Mouse (Mus musculus) midbrain, embryonic 14.5 days (tissue): ENCODE results near the gene Nck1. TPM values are rescaled to one million over a fixed set of nuclear protein-coding genes. Genes with fewer than 3 reads are reported as not detected.

Source experiments
- ATAC-seq: fragments of 200-750 bp; cut with Nextera tagmentation; 2 replicates; pipeline ENCODE4 v1.8.0; 2017; ENCODE audit warnings: moderate number of reproducible peaks, moderate library complexity; ENCODE audit not compliant: low FRiP score, low TSS enrichment
- DNase-seq: peaks from one replicate; pipeline ENCODE4 v3.0.0-alpha.2; 2015
- H3K27ac ChIP-seq: fragments of 300-500 bp; sonication (generic); replicated peaks from 2 replicates; pipeline ENCODE4 v1.5.1; 2014; ENCODE audit warnings: mild to moderate bottlenecking, low read depth, low read length, moderate library complexity
- H3K27me3 ChIP-seq: fragments of 300-500 bp; sonication (generic); 2 replicates; pipeline ENCODE4 v1.6.1; 2014; ENCODE audit warnings: low read length, control low read depth, mixed read lengths; ENCODE audit not compliant: control insufficient read depth, insufficient read depth
- H3K36me3 ChIP-seq: fragments of 300-500 bp; sonication (generic); 2 replicates; pipeline ENCODE4 v1.6.1; 2014; ENCODE audit warnings: low read length, control low read depth; ENCODE audit not compliant: control insufficient read depth, insufficient read depth
- H3K4me1 ChIP-seq: fragments of 300-500 bp; sonication (generic); 2 replicates; pipeline ENCODE4 v1.6.1; 2014; ENCODE audit warnings: mild to moderate bottlenecking, antibody characterized with exemption, low read length, control low read depth; ENCODE audit not compliant: control insufficient read depth, insufficient read depth
- H3K4me2 ChIP-seq: fragments of 300-500 bp; sonication (generic); 2 replicates; pipeline ENCODE4 v1.6.1; 2014; ENCODE audit warnings: mild to moderate bottlenecking, low read length, moderate library complexity
- H3K4me3 ChIP-seq: fragments of 300-500 bp; sonication (generic); replicated peaks from 2 replicates; pipeline ENCODE4 v1.5.1; 2014; ENCODE audit warnings: low read depth, low read length
- H3K9ac ChIP-seq: fragments of 300-500 bp; sonication (generic); replicated peaks from 2 replicates; pipeline ENCODE4 v1.6.1; 2014; ENCODE audit warnings: mild to moderate bottlenecking, low read length, moderate library complexity
- H3K9me3 ChIP-seq: fragments of 300-500 bp; sonication (generic); 2 replicates; pipeline ENCODE4 v1.6.1; 2016; ENCODE audit warnings: low read length, control low read depth, mixed read lengths; ENCODE audit not compliant: control insufficient read depth
- WGBS: fragments of 180-500 bp; shearing (Covaris S2); extraction: QIAGEN DNeasy Blood & Tissue Kit; methylation state at CpG from one replicate; pipeline ENCODE4 v1.1.7; 2014; 5-methylcytosine and 5-hydroxymethylcytosine counted together
- polyA plus RNA-seq: library from polyadenylated mRNA; unstranded; fragments of >200 nt; fragmentation: Nextera tagmentation; extraction: Ambion mirVana; gene quantifications from 2 replicates; pipeline ENCODE4 v1.2.1, GENCODE M21; 2014

The Nck1 gene
- polyA plus RNA-seq, 1 experiment from 2014 or later, result 69.3 TPM

DNA sequence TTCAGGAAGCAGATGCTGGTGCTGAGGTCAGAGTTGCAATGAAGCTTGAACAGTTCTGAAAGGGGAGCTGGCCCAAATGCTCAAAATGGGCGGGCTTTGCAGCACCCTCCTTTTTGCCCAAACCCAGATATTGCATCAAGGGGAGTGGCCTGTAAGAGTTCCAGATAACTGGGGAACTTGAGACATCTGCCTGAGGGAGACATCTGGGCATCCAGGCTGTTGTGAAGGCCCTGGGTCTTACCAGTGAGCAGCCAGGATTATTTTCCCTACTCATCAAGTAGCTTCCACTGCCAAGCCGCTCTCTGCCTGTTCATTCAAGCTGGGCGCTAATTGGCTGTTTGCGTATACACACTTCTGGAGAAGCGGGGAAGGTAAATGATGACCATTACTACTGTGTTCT lies 59.5 kb downstream of the Nck1 start, which contains the start of gene Il20rb:
Il20rb (minus strand) TSS at position 358 of the 400 bp plus-strand sequence.
- no peaks in the 10 kb centered on the region for H3K9me3 ChIP-seq
- no peaks in the 10 kb centered on the region for H3K27me3 ChIP-seq
- peaks cover 2% of the 10 kb centered on the region; the same call in 1 of the 2 replicates for H3K36me3 ChIP-seq
- no peaks in the 10 kb centered on the region for H3K4me1 ChIP-seq
- no peak within 1 kb of the TSS for H3K9ac ChIP-seq
- H3K4me2 ChIP-seq, result no peak within 1 kb of the TSS
- no peak for ATAC-seq
- WGBS, result 92% methylated on average over 5 of the region's 5 CpGs
- no peak within 1 kb of the TSS for H3K27ac ChIP-seq
- H3K4me3 ChIP-seq, result no peak within 1 kb of the TSS
- DNase-seq, result no peak

DNA sequence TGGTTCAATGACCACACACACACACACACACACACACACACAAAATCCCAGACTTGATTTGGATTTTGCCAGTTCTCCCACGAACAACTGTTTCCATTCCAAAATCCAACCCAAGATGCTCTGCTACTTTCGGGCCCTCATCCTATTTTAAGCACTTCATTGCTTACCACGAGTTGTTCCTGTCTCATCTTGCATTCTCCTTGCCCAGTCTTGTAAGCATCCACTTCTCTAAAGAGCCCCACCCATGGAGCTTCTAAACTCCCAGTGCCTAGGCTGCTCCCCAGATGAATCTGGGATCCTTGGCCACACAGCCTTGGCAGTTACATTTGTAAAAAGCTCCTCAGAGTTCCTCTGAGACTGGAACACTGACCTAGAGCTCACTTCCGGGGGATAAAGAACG lies 62.6 kb downstream of the Nck1 start:
- no peak overlapping the region for H3K4me3 ChIP-seq
- 96% methylated on average over 5 of the region's 5 CpGs for WGBS
- H3K27ac ChIP-seq, result no peak overlapping the region
- no peak overlapping the region for H3K4me2 ChIP-seq
- DNase-seq (no peak), ATAC-seq (no peak)
- H3K27me3 ChIP-seq, result no peaks in the 10 kb centered on the region
- H3K9ac ChIP-seq, result no peak overlapping the region
- no peaks in the 10 kb centered on the region; the same call in 1 of the 2 replicates for H3K36me3 ChIP-seq
- no peaks in the 10 kb centered on the region for H3K4me1 ChIP-seq
- no peaks in the 10 kb centered on the region for H3K9me3 ChIP-seq

GRCm38 (mm10) chr9:100481626-100482025 lies 64.3 kb downstream of the Nck1 start:
- Histone ChIP-seq H3K27ac (no peak overlapping the region), H3K9me3 (peaks cover 6% of the 10 kb centered on the region; the same call in 1 of the 2 replicates), H3K4me1 (no peaks in the 10 kb centered on the region), H3K9ac (no peak overlapping the region), H3K4me3 (no peak overlapping the region), H3K27me3 (no peaks in the 10 kb centered on the region), H3K36me3 (no peaks in the 10 kb centered on the region; the same call in 1 of the 2 replicates), H3K4me2 (no peak overlapping the region)
- WGBS, result 66% methylated on average over 6 of the region's 6 CpGs
- no peak for DNase-seq
- no peak for ATAC-seq

GRCm38 (mm10) chr9:100474056-100474455 lies 71.9 kb downstream of the Nck1 start:
- Histone ChIP-seq H3K4me3 (no peak overlapping the region), H3K9ac (no peak overlapping the region), H3K4me1 (no peaks in the 10 kb centered on the region), H3K9me3 (peaks cover 8% of the 10 kb centered on the region; the same call in 1 of the 2 replicates), H3K27ac (no peak overlapping the region), H3K4me2 (no peak overlapping the region), H3K27me3 (no peaks in the 10 kb centered on the region), H3K36me3 (0 out of 2 replicates have a peak, but pooled peaks cover 4% of the 10 kb centered on the region)
- no peak for DNase-seq
- WGBS, result 88% methylated on average over 1 of the region's 1 CpGs
- ATAC-seq, result no peak

DNA sequence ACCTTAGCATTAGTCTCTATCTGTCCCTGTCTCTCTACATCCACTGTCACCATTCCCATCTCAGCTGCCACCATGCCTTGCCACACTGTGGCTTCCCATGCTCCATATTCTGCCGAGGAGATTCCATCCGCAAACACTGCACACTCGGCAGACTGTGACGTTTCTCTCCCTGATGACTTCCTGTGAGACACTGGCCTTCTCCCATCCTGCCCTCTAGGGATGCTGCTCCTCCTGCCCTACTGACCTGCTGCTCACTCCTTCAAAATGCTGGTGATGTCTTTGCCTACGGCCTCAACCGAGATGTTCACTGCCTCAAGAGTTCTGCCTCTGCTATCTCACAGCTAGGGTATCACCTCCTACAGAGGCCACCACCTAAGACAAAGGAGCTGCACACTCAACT lies 72.6 kb downstream of the Nck1 start:
- H3K4me3 ChIP-seq, result no peak overlapping the region
- no peak overlapping the region for H3K27ac ChIP-seq
- DNase-seq (no peak), ATAC-seq (no peak)
- H3K27me3 ChIP-seq, result no peaks in the 10 kb centered on the region
- H3K36me3 ChIP-seq, result 0 out of 2 replicates have a peak, but pooled peaks cover 4% of the 10 kb centered on the region
- H3K4me1 ChIP-seq, result no peaks in the 10 kb centered on the region
- H3K4me2 ChIP-seq, result no peak overlapping the region
- H3K9me3 ChIP-seq, result peaks cover 8% of the 10 kb centered on the region; the same call in 1 of the 2 replicates
- H3K9ac ChIP-seq, result no peak overlapping the region
- WGBS, result 89% methylated on average over 6 of the region's 6 CpGs

- H3K36me3 ChIP-seq, result 0 out of 2 replicates have a peak, but pooled peaks cover 4% of the 10 kb centered on the region
- no peak for ATAC-seq
- no peak overlapping the region for H3K27ac ChIP-seq
- no peaks in the 10 kb centered on the region for H3K27me3 ChIP-seq
- WGBS, result 94% methylated on average over 8 of the region's 8 CpGs
- no peak for DNase-seq
- no peak overlapping the region for H3K4me2 ChIP-seq
- no peak overlapping the region for H3K4me3 ChIP-seq
- no peak overlapping the region for H3K9ac ChIP-seq
- no peaks in the 10 kb centered on the region for H3K4me1 ChIP-seq
- peaks cover 8% of the 10 kb centered on the region; the same call in 1 of the 2 replicates for H3K9me3 ChIP-seq
Measured at GRCm38 (mm10) chr9:100472931-100473330, 73.0 kb downstream of the Nck1 start.

- DNase-seq (no peak), ATAC-seq (no peak)
- Histone ChIP-seq H3K9ac (no peak overlapping the region), H3K27ac (no peak overlapping the region), H3K9me3 (0 out of 2 replicates have a peak, but pooled peaks cover 2% of the 10 kb centered on the region), H3K4me1 (no peaks in the 10 kb centered on the region), H3K4me2 (no peak overlapping the region), H3K4me3 (no peak overlapping the region), H3K27me3 (no peaks in the 10 kb centered on the region), H3K36me3 (0 out of 2 replicates have a peak, but pooled peaks cover 4% of the 10 kb centered on the region)
- WGBS, result 81% methylated on average over 4 of the region's 4 CpGs
Measured at GRCm38 (mm10) chr9:100471605-100471953, 74.4 kb downstream of the Nck1 start.

- no peak for ATAC-seq
Measured at GRCm38 (mm10) chr9:100470936-100471604, 74.9 kb downstream of the Nck1 start.

DNA sequence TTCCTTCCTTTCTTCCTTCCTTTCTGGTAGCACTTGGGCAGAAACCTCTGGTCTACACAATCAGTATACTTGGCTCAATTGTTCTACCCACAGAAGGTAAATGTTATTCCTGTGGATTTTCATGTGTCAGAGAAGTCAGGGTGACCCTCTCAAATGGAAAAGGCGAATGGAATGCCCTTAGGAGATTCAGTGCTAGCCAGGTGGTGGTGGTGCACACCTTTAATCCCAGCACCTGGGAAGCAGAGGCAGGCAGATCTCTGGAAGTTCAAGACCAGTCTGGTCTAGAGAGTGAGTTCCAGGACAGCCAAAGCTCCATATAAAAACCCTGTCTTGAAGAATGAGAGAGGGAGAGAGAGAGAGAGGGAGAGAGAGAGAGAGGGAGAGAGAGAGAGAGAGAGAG lies 75.7 kb downstream of the Nck1 start:
- 0 out of 2 replicates have a peak, but pooled peaks cover 4% of the 10 kb centered on the region for H3K36me3 ChIP-seq
- H3K4me1 ChIP-seq, result no peaks in the 10 kb centered on the region
- WGBS, result 76% methylated on average over 1 of the region's 1 CpGs
- H3K27me3 ChIP-seq, result no peaks in the 10 kb centered on the region
- H3K9me3 ChIP-seq, result no peaks in the 10 kb centered on the region
- no peak overlapping the region for H3K27ac ChIP-seq
- no peak overlapping the region for H3K4me3 ChIP-seq
- DNase-seq (no peak), ATAC-seq (no peak)
- H3K4me2 ChIP-seq, result no peak overlapping the region
- H3K9ac ChIP-seq, result no peak overlapping the region

More at GRCm38 (mm10) chr9:100470936-100471604, 74.9 kb downstream of the Nck1 start:
- H3K4me3 ChIP-seq, result no peak overlapping the region
- H3K9me3 ChIP-seq, result no peaks in the 10 kb centered on the region
- no peaks in the 10 kb centered on the region for H3K4me1 ChIP-seq
- H3K27ac ChIP-seq, result no peak overlapping the region
- H3K9ac ChIP-seq, result no peak overlapping the region
- WGBS, result 73% methylated on average over 8 of the region's 8 CpGs
- no peaks in the 10 kb centered on the region for H3K27me3 ChIP-seq
- no peak for DNase-seq
- 0 out of 2 replicates have a peak, but pooled peaks cover 4% of the 10 kb centered on the region for H3K36me3 ChIP-seq
- H3K4me2 ChIP-seq, result no peak overlapping the region
